In the genomic region with DNA sequence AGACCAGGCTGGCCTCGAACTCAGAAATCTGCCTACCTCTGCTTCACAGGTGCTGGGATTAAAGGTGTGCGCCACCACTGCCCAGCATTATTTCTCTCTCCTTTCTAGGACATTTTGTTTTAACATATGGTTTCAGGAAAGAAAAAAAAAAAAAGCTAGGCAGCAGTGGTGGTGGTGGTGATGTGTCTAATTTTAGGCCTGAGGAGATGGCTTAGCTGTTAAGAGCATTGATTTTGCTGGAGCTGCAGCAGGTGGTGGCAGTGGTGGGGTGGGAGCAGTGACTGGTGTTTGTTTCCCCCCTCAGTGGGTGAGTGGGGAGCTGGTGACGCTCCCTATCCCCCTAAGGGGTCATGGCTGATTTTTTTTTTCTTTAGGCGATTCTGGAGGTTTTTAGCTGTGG, we compare ENCODE assay signal across 19 mouse cellular contexts. TPM values are rescaled to one million over a fixed set of nuclear protein-coding genes. Genes with fewer than 3 reads are reported as not detected.
A peak's percentile ranks its signal among the peaks of the same experiment; 100 is the strongest.
DNase-seq lines count a peak whose midpoint lies in the region; ATAC-seq and TF ChIP-seq lines count a peak whose summit lies in the region.
"Had no signal": no experiment of that assay in that cellular context is flagged by ENCODE, and none has a peak within 500 bp of the region (broad histone marks: within the 10 kb centered on the region; RNA-seq: fewer than 3 reads in every experiment).

No protein-coding gene starts in this region.

- H3K9ac ChIP-seq in hindbrain, postnatal 0 days (replicated peaks; ENCODE audit: low read length): no peak overlapping the region
- H3K9ac ChIP-seq in hindbrain, embryonic 14.5 days: no peak overlapping the region
- H3K9ac ChIP-seq: forebrain, embryonic 12.5 days; hindbrain, embryonic 13.5 days; liver, embryonic 15.5 days; lung, embryonic 15.5 days; neural tube, embryonic 15.5 days had no signal

- no peak for ATAC-seq in hindbrain, postnatal 0 days
- no peak for ATAC-seq in hindbrain, embryonic 14.5 days (ENCODE audit: low FRiP score)
- ATAC-seq in granulocyte monocyte progenitor cell, adult 5-6 weeks (replicated peaks; ENCODE audit: poor library complexity, severe bottlenecking): no peak
- no peak for ATAC-seq in megakaryocyte, adult 5-6 weeks (ENCODE audit: poor library complexity, severe bottlenecking)

- H3K9me3 ChIP-seq in hindbrain, postnatal 0 days (ENCODE audit: low read length): no peaks in the 10 kb centered on the region
- H3K9me3 ChIP-seq in hindbrain, embryonic 14.5 days (ENCODE audit: control insufficient read depth, low read length): no peaks in the 10 kb centered on the region
- H3K9me3 ChIP-seq: forebrain, embryonic 12.5 days; hindbrain, embryonic 13.5 days; liver, embryonic 15.5 days; lung, embryonic 15.5 days; neural tube, embryonic 15.5 days had no signal

- no peaks in the 10 kb centered on the region for H3K79me2 ChIP-seq in macrophage (ENCODE audit: inconsistent target)

- 0 out of 2 replicates have a peak, but pooled peaks cover 3% of the 10 kb centered on the region for H3K4me1 ChIP-seq in hindbrain, postnatal 0 days (ENCODE audit: insufficient read depth, low read length)
- no peaks in the 10 kb centered on the region for H3K4me1 ChIP-seq in hindbrain, embryonic 14.5 days (replicated peaks; ENCODE audit: control insufficient read depth, insufficient read depth, low read length)

- no peak for TF ChIP-seq CTCF in hindbrain, postnatal 0 days (IDR thresholded peaks at IDR 0.05; ENCODE audit: low read depth)

- DNase-seq in hindbrain, postnatal 0 days (ENCODE audit: low spot score): no peak
- no peak for DNase-seq in hindbrain, embryonic 14.5 days (ENCODE audit: low spot score)
- peak; percentile 27 for DNase-seq in retina, postnatal 1 day
- DNase-seq in retina, embryonic 14.5 days (ENCODE audit: low spot score): no peak
- DNase-seq: adrenal gland, adult 8-10 months; cerebellum, adult 8-10 months; kidney, adult 2 months; thymus, postnatal 25 days had no signal

- peaks cover 3% of the 10 kb centered on the region; the same call in 1 of the 2 replicates for H3K36me3 ChIP-seq in hindbrain, postnatal 0 days (ENCODE audit: insufficient read depth, low read length)
- H3K36me3 ChIP-seq in hindbrain, embryonic 14.5 days (replicated peaks; ENCODE audit: control insufficient read depth, insufficient read depth): peaks cover 19% of the 10 kb centered on the region
- no peaks in the 10 kb centered on the region for H3K36me3 ChIP-seq in macrophage (ENCODE audit: inconsistent target)
- H3K36me3 ChIP-seq: liver, embryonic 15.5 days had no signal

- H3K4me2 ChIP-seq in hindbrain, postnatal 0 days (ENCODE audit: low read depth, low read length): no peak overlapping the region
- no peak overlapping the region for H3K4me2 ChIP-seq in hindbrain, embryonic 14.5 days (replicated peaks)
- H3K4me2 ChIP-seq: forebrain, embryonic 12.5 days; heart, embryonic 11.5 days; hindbrain, embryonic 13.5 days; liver, embryonic 15.5 days; lung, embryonic 15.5 days; midbrain, embryonic 11.5 days; neural tube, embryonic 15.5 days had no signal

- peak overlapping the region; percentile 32; the same call in 1 of the 2 replicates for H3K27ac ChIP-seq in hindbrain, postnatal 0 days
- H3K27ac ChIP-seq in hindbrain, embryonic 14.5 days: no peak overlapping the region
- H3K27ac ChIP-seq in macrophage: peak overlapping the region; percentile 15; the same call in 1 of the 2 replicates
- H3K27ac ChIP-seq: forebrain, embryonic 12.5 days; hindbrain, embryonic 13.5 days; liver, embryonic 15.5 days; lung, embryonic 15.5 days; neural tube, embryonic 15.5 days had no signal

- H3K4me3 ChIP-seq in hindbrain, postnatal 0 days (ENCODE audit: low read length): no peak overlapping the region
- H3K4me3 ChIP-seq in hindbrain, embryonic 14.5 days (replicated peaks; ENCODE audit: low read length): no peak overlapping the region
- H3K4me3 ChIP-seq in macrophage (ENCODE audit: inconsistent target): no peak overlapping the region
- H3K4me3 ChIP-seq: erythroblast, embryonic 14.5 days; forebrain, embryonic 12.5 days; hindbrain, embryonic 13.5 days; liver, embryonic 15.5 days; lung, embryonic 15.5 days; neural tube, embryonic 15.5 days had no signal

- 75% methylated on average over 4 of the region's 4 CpGs for WGBS in hindbrain, postnatal 0 days
- WGBS in hindbrain, embryonic 14.5 days: 72% methylated on average over 4 of the region's 4 CpGs
- WGBS in macrophage (ENCODE audit: missing documents): 84% methylated on average over 4 of the region's 4 CpGs

- H3K27me3 ChIP-seq in hindbrain, postnatal 0 days (ENCODE audit: insufficient read depth, low read length): no peaks in the 10 kb centered on the region
- no peaks in the 10 kb centered on the region for H3K27me3 ChIP-seq in hindbrain, embryonic 14.5 days (ENCODE audit: control insufficient read depth, insufficient read depth, low read length)
- H3K27me3 ChIP-seq: forebrain, embryonic 12.5 days; hindbrain, embryonic 13.5 days; liver, embryonic 15.5 days; lung, embryonic 15.5 days; neural tube, embryonic 15.5 days had no signal

RNA-seq across cellular contexts. Expression of gene Gtf2i, which starts 38.6 kb away (rescaled TPM):
- 103 and 115 TPM in 2 replicates for total RNA-seq in hindbrain, postnatal 0 days (2014; rRNA removed)
- polyA plus RNA-seq in hindbrain, postnatal 0 days (2015; fragmentation: Nextera tagmentation; extraction: Ambion mirVana): 85.6 and 86.1 TPM in 2 replicates
- 126 TPM in 2 replicates for polyA plus RNA-seq in hindbrain, embryonic 14.5 days (2014; fragmentation: Nextera tagmentation; extraction: Ambion mirVana)
- total RNA-seq in macrophage (2018; cell fraction: chromatin; rRNA removed): 100 to 1,000 TPM in 16 of 26 experiments, 10 to 100 TPM in 10; 11.2 to 249 (median 123) TPM
- total RNA-seq in macrophage (2018; cell fraction: cytosol; rRNA removed): 100 to 1,000 TPM in 8 of 26 experiments, 10 to 100 TPM in 18; 56.3 to 125 (median 90.3) TPM
- 100 to 1,000 TPM in 7 of 26 experiments, 10 to 100 TPM in 19; 21.8 to 141 (median 69.2) TPM for total RNA-seq in macrophage (2018; cell fraction: nucleus; rRNA removed)
- 75.2 to 106 TPM (median 87.7 TPM) in 3 replicates for polyA plus RNA-seq in macrophage (2018)
- 139 and 142 TPM in 2 replicates for total RNA-seq in granulocyte monocyte progenitor cell, adult 5-6 weeks (2014; fragmentation: Nextera tagmentation)
- total RNA-seq in granulocyte monocyte progenitor cell, adult 5-6 weeks (2017): 49.9 and 63.1 TPM in 2 replicates
- total RNA-seq in megakaryocyte, adult 5-6 weeks (2015): 24.8 and 31.2 TPM in 2 replicates
- 15.5 and 23.6 TPM in 2 replicates for total RNA-seq in megakaryocyte, adult 5-6 weeks (2017)
